Mouse (Mus musculus) stomach, postnatal 0 days (tissue): ENCODE measurements around the gene Kat14. TPM values are rescaled to one million over a fixed set of nuclear protein-coding genes. Genes with fewer than 3 reads are reported as not detected.
A peak's percentile ranks its signal among the peaks of the same experiment; 100 is the strongest.

Experiments
- ATAC-seq: fragments of 200-750 bp; cut with Nextera tagmentation; 2 replicates; pipeline ENCODE4 v1.8.0; 2017; ENCODE audit not compliant: low FRiP score, low TSS enrichment
- DNase-seq: peaks from one replicate; pipeline ENCODE4 v3.0.0-alpha.2; 2016; ENCODE audit warnings: low spot score
- H3K27ac ChIP-seq: fragments of 300-500 bp; sonication (generic); replicated peaks from 2 replicates; pipeline ENCODE4 v1.5.1; 2014; ENCODE audit warnings: mild to moderate bottlenecking, control low read depth
- H3K27me3 ChIP-seq: fragments of 300-500 bp; sonication (generic); 2 replicates; pipeline ENCODE4 v1.6.1; 2014; ENCODE audit warnings: low read length; ENCODE audit not compliant: control insufficient read depth, insufficient read depth
- H3K36me3 ChIP-seq: fragments of 300-500 bp; sonication (generic); 2 replicates; pipeline ENCODE4 v1.6.1; 2014; ENCODE audit warnings: low read length, mixed read lengths; ENCODE audit not compliant: control insufficient read depth, insufficient read depth
- H3K4me1 ChIP-seq: fragments of 300-500 bp; sonication (generic); replicated peaks from 2 replicates; pipeline ENCODE4 v1.6.1; 2014; ENCODE audit warnings: antibody characterized with exemption; ENCODE audit not compliant: control insufficient read depth, insufficient read depth
- H3K4me2 ChIP-seq: fragments of 300-500 bp; sonication (generic); replicated peaks from 2 replicates; pipeline ENCODE4 v1.6.1; 2014; ENCODE audit warnings: low read depth, mild to moderate bottlenecking, control low read depth, moderate library complexity
- H3K4me3 ChIP-seq: fragments of 300-500 bp; sonication (generic); 2 replicates; pipeline ENCODE4 v1.5.1; 2014; ENCODE audit warnings: low read depth, low read length, control low read depth
- H3K9ac ChIP-seq: fragments of 300-500 bp; sonication (generic); 2 replicates; pipeline ENCODE4 v1.6.1; 2014; ENCODE audit warnings: mild to moderate bottlenecking, low read length, control low read depth, mixed read lengths
- H3K9me3 ChIP-seq: fragments of 300-500 bp; sonication (generic); 2 replicates; pipeline ENCODE4 v1.6.1; 2016; ENCODE audit warnings: low read length; ENCODE audit not compliant: control insufficient read depth
- CTCF ChIP-seq: IDR thresholded peaks from 2 replicates; pipeline ENCODE4 v1.5.1; 2016; ENCODE audit warnings: antibody characterized with exemption, low read depth, mild to moderate bottlenecking, moderate library complexity
- EP300 ChIP-seq: optimal IDR thresholded peaks from 2 replicates; pipeline ENCODE3; 2016; ENCODE audit warnings: antibody characterized with exemption
- WGBS: fragments of 180-500 bp; shearing (Covaris S2); extraction: QIAGEN DNeasy Blood & Tissue Kit; methylation state at CpG from one replicate; pipeline ENCODE4 v1.1.7; 2014; 5-methylcytosine and 5-hydroxymethylcytosine counted together
- polyA plus RNA-seq: library from polyadenylated mRNA; unstranded; fragments of >200 nt; fragmentation: Nextera tagmentation; extraction: Ambion mirVana; gene quantifications from 2 replicates; pipeline ENCODE4 v1.2.1, GENCODE M21; 2015

Gene Kat14
- polyA plus RNA-seq, 1 experiment from 2014 or later: 20.9 TPM

- TF ChIP-seq CTCF (peak; percentile 34), EP300 (no peak)
- no peak for DNase-seq
- no peak overlapping the region for H3K27ac ChIP-seq
- H3K9me3 ChIP-seq: no peaks in the 10 kb centered on the region
- H3K4me3 ChIP-seq: no peak overlapping the region
- no peak overlapping the region for H3K9ac ChIP-seq
- no peak overlapping the region for H3K4me2 ChIP-seq
- ATAC-seq: no peak
- no peaks in the 10 kb centered on the region for H3K4me1 ChIP-seq
- 45% methylated on average over 8 of the region's 8 CpGs for WGBS
- no peaks in the 10 kb centered on the region for H3K27me3 ChIP-seq
- H3K36me3 ChIP-seq: no peaks in the 10 kb centered on the region
These were observed 48.1 kb downstream of the Kat14 start for GRCm38 (mm10) chr2:144416859-144417258.

- Histone ChIP-seq H3K4me1 (no peaks in the 10 kb centered on the region), H3K9ac (no peak overlapping the region), H3K36me3 (no peaks in the 10 kb centered on the region), H3K4me3 (no peak overlapping the region), H3K27ac (no peak overlapping the region), H3K27me3 (no peaks in the 10 kb centered on the region), H3K4me2 (no peak overlapping the region), H3K9me3 (no peaks in the 10 kb centered on the region)
- no peak for DNase-seq
- no peak for ATAC-seq
- TF ChIP-seq EP300 (no peak), CTCF (no peak)
- 18% methylated on average over 2 of the region's 2 CpGs for WGBS
These were observed 49.3 kb downstream of the Kat14 start for GRCm38 (mm10) chr2:144418062-144418461.

GRCm38 (mm10) chr2:144422094-144422675 is 53.4 kb downstream of the Kat14 start:
- H3K4me2 ChIP-seq: no peak overlapping the region
- no peak overlapping the region for H3K27ac ChIP-seq
- H3K9ac ChIP-seq: no peak overlapping the region
- no peak overlapping the region for H3K4me3 ChIP-seq
- H3K4me1 ChIP-seq: no peaks in the 10 kb centered on the region
- ATAC-seq: 0 out of 2 replicates have a peak, but pooled peaks have one; percentile 32
- no peaks in the 10 kb centered on the region; the same call in 1 of the 2 replicates for H3K9me3 ChIP-seq
- WGBS: 58% methylated on average over 10 of the region's 10 CpGs
- no peak for TF ChIP-seq CTCF
- TF ChIP-seq EP300: no peak
- no peak for DNase-seq
- no peaks in the 10 kb centered on the region for H3K36me3 ChIP-seq
- no peaks in the 10 kb centered on the region for H3K27me3 ChIP-seq

- Histone ChIP-seq H3K4me1 (no peaks in the 10 kb centered on the region), H3K27me3 (no peaks in the 10 kb centered on the region), H3K9ac (no peak overlapping the region), H3K27ac (no peak overlapping the region), H3K4me2 (no peak overlapping the region), H3K36me3 (no peaks in the 10 kb centered on the region), H3K4me3 (no peak overlapping the region), H3K9me3 (no peaks in the 10 kb centered on the region; the same call in 1 of the 2 replicates)
- TF ChIP-seq EP300 (no peak), CTCF (no peak)
- ATAC-seq (no peak), DNase-seq (no peak)
- WGBS: 75% methylated on average over 1 of the region's 1 CpGs
These were observed 57.0 kb downstream of the Kat14 start for GRCm38 (mm10) chr2:144425761-144426160.

GRCm38 (mm10) chr2:144427852-144428251 is 59.1 kb downstream of the Kat14 start:
- TF ChIP-seq EP300: no peak
- TF ChIP-seq CTCF: no peak
- no peaks in the 10 kb centered on the region; the same call in 1 of the 2 replicates for H3K9me3 ChIP-seq
- ATAC-seq: no peak
- H3K4me2 ChIP-seq: no peak overlapping the region
- H3K4me1 ChIP-seq: no peaks in the 10 kb centered on the region
- H3K9ac ChIP-seq: no peak overlapping the region
- H3K36me3 ChIP-seq: no peaks in the 10 kb centered on the region
- H3K27me3 ChIP-seq: no peaks in the 10 kb centered on the region
- H3K27ac ChIP-seq: no peak overlapping the region
- no peak for DNase-seq
- 66% methylated on average over 5 of the region's 5 CpGs for WGBS
- H3K4me3 ChIP-seq: no peak overlapping the region

- H3K27ac ChIP-seq: no peak overlapping the region; the same call in 1 of the 2 replicates
- 66% methylated on average over 8 of the region's 8 CpGs for WGBS
- ATAC-seq: peak; percentile 91
- peak; percentile 49 for DNase-seq
- H3K9ac ChIP-seq: no peak overlapping the region
- TF ChIP-seq CTCF: peak; percentile 59
- no peak for TF ChIP-seq EP300
- H3K36me3 ChIP-seq: no peaks in the 10 kb centered on the region
- no peaks in the 10 kb centered on the region for H3K9me3 ChIP-seq
- H3K4me1 ChIP-seq: no peaks in the 10 kb centered on the region
- H3K4me2 ChIP-seq: no peak overlapping the region
- no peak overlapping the region for H3K4me3 ChIP-seq
- no peaks in the 10 kb centered on the region for H3K27me3 ChIP-seq
These were observed 59.9 kb downstream of the Kat14 start for GRCm38 (mm10) chr2:144428659-144429058.
